Mouse (Mus musculus) intestine, embryonic 15.5 days (tissue): ENCODE results near the gene Fam167b. TPM values are rescaled to one million over a fixed set of nuclear protein-coding genes. Genes with fewer than 3 reads are reported as not detected.

Source experiments
- ATAC-seq: fragments of 200-750 bp; cut with Nextera tagmentation; 2 replicates; pipeline ENCODE4 v1.8.0; 2017; ENCODE audit warnings: moderate TSS enrichment, moderate library complexity
- H3K27ac ChIP-seq: fragments of 300-500 bp; sonication (generic); 2 replicates; pipeline ENCODE4 v1.5.1; 2015; ENCODE audit warnings: mild to moderate bottlenecking, inconsistent platforms
- H3K27me3 ChIP-seq: fragments of 300-500 bp; sonication (generic); replicated peaks from 2 replicates; pipeline ENCODE4 v1.6.1; 2015; ENCODE audit warnings: inconsistent platforms
- H3K36me3 ChIP-seq: fragments of 300-500 bp; sonication (generic); 2 replicates; pipeline ENCODE4 v1.6.1; 2015; ENCODE audit warnings: inconsistent platforms
- H3K4me1 ChIP-seq: fragments of 300-500 bp; sonication (generic); replicated peaks from 2 replicates; pipeline ENCODE4 v1.6.1; 2015; ENCODE audit warnings: inconsistent platforms
- H3K4me2 ChIP-seq: fragments of 300-500 bp; sonication (generic); replicated peaks from 2 replicates; pipeline ENCODE4 v1.6.1; 2015; ENCODE audit warnings: mild to moderate bottlenecking, inconsistent platforms
- H3K4me3 ChIP-seq: fragments of 300-500 bp; sonication (generic); replicated peaks from 2 replicates; pipeline ENCODE4 v1.5.1; 2015; ENCODE audit warnings: inconsistent platforms
- H3K9ac ChIP-seq: fragments of 300-500 bp; sonication (generic); 2 replicates; pipeline ENCODE4 v1.6.1; 2015; ENCODE audit warnings: inconsistent platforms
- H3K9me3 ChIP-seq: fragments of 300-500 bp; sonication (generic); 2 replicates; pipeline ENCODE4 v1.6.1; 2016; ENCODE audit warnings: inconsistent platforms
- WGBS: fragments of 180-500 bp; shearing (Covaris S2); methylation state at CpG from one replicate; pipeline ENCODE4 v1.1.7; 2015; 5-methylcytosine and 5-hydroxymethylcytosine counted together
- polyA plus RNA-seq: library from polyadenylated mRNA; unstranded; fragments of >200 nt; fragmentation: Nextera tagmentation; extraction: Ambion mirVana; gene quantifications from 2 replicates; pipeline ENCODE4 v1.2.1, GENCODE M21; 2015

The Fam167b gene
- polyA plus RNA-seq, 1 experiment from 2014 or later = 3.0 TPM

GRCm38 (mm10) chr4:129618786-129619691, 40.7 kb upstream of the Fam167b start, which contains the start of gene Iqcc:
TSS of gene Iqcc (minus strand) at chr4:129619099.
- peak within 1 kb of the TSS; percentile 83 for H3K27ac ChIP-seq
- peaks cover 23% of the 10 kb centered on the region for H3K4me1 ChIP-seq
- WGBS = 4% methylated on average over 44 of the region's 44 CpGs
- peak within 1 kb of the TSS; percentile 65 for H3K4me3 ChIP-seq
- H3K36me3 ChIP-seq = no peaks in the 10 kb centered on the region
- no peaks in the 10 kb centered on the region for H3K9me3 ChIP-seq
- peak within 1 kb of the TSS; percentile 70 for H3K9ac ChIP-seq
- H3K4me2 ChIP-seq = peak within 1 kb of the TSS; percentile 70
- ATAC-seq = peak; percentile 93
- H3K27me3 ChIP-seq = no peaks in the 10 kb centered on the region

DNA sequence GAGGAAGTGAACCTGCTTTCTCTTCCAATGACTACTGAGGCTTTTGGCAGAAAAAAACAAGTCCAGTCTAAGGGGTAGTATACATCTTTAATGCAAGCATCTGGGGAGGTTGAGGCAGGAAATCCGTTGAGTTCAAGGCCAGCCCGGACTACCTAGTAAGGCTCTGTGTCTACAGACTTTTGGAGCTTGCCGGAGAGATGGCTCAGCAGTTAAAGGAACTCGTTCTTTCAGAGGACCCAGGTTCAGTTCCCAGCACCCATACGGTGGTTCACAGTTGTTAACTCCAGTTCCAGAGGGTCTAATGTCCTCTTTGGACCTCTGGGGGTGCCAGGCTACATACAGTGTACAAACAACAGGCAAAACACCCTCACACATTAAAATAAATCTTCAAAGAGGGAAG, 39.7 kb upstream of the Fam167b start:
- 97% methylated on average over 5 of the region's 5 CpGs for WGBS
- peak overlapping the region; percentile 65 for H3K4me3 ChIP-seq
- H3K27me3 ChIP-seq = no peaks in the 10 kb centered on the region
- H3K4me2 ChIP-seq = peak overlapping the region; percentile 70
- no peak overlapping the region for H3K27ac ChIP-seq
- H3K4me1 ChIP-seq = peaks cover 21% of the 10 kb centered on the region
- H3K9ac ChIP-seq = peak overlapping the region; percentile 70
- no peaks in the 10 kb centered on the region for H3K36me3 ChIP-seq
- no peaks in the 10 kb centered on the region for H3K9me3 ChIP-seq
- no peak for ATAC-seq

DNA sequence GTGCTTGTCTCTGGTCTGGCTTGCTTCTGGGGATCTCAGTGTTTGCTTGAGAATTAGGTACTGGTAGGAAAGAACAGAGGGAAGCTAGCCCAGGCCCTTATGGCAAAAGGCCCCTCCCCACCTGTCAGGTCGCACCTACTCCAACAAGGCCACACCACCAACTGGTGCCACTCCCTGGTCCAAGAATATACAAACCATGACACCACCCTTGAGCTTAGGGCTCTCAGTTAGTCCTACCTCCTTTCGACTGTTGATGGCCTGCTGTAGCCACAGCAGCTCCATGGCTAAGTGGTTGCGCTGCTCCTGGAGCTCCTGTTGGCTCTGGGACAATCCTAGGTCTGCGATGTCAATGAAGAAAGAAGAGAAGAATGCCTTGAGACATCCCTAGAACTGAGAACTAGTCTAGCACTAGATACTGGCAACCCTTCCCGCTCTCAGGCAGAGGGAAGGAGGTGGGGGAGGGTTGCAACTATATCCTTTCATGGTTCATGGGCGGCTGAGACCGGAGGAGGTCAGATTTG, 38.8 kb upstream of the Fam167b start:
- no peaks in the 10 kb centered on the region for H3K27me3 ChIP-seq
- no peaks in the 10 kb centered on the region for H3K36me3 ChIP-seq
- no peak overlapping the region for H3K4me2 ChIP-seq
- H3K9me3 ChIP-seq = no peaks in the 10 kb centered on the region
- no peak for ATAC-seq
- no peak overlapping the region for H3K27ac ChIP-seq
- 96% methylated on average over 7 of the region's 7 CpGs for WGBS
- H3K9ac ChIP-seq = no peak overlapping the region
- peaks cover 12% of the 10 kb centered on the region for H3K4me1 ChIP-seq
- H3K4me3 ChIP-seq = no peak overlapping the region

DNA sequence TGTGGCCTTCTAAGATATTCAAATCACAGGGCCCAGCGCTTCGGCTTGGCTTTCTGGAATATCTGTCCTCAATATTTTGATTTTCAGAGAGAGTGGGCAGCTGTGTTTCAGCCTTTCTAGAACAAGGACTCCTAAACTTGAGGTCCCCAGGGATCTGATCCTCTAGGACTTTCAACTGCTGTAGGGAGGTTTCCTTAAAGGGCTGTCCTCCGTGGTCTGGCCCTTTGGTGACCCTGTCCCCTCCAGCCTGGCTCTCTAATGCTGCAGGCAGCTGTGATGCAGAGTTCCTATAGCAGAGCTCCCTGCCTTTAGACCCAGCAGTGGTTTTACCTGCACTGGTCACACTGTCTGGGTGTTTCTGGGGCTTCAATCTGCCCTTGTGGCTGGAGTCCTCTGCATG, 38.3 kb upstream of the Fam167b start:
- H3K27ac ChIP-seq = no peak overlapping the region
- no peak overlapping the region for H3K4me2 ChIP-seq
- no peak overlapping the region for H3K9ac ChIP-seq
- no peak overlapping the region for H3K4me3 ChIP-seq
- no peaks in the 10 kb centered on the region for H3K27me3 ChIP-seq
- no peaks in the 10 kb centered on the region for H3K9me3 ChIP-seq
- ATAC-seq = no peak
- H3K4me1 ChIP-seq = peaks cover 9% of the 10 kb centered on the region
- WGBS = 91% methylated on average over 3 of the region's 3 CpGs
- no peaks in the 10 kb centered on the region for H3K36me3 ChIP-seq

GRCm38 (mm10) chr4:129615801-129616290, 37.5 kb upstream of the Fam167b start:
- Histone ChIP-seq H3K36me3 (no peaks in the 10 kb centered on the region), H3K9me3 (no peaks in the 10 kb centered on the region), H3K4me1 (peaks cover 5% of the 10 kb centered on the region; the same call in 1 of the 2 replicates), H3K27me3 (no peaks in the 10 kb centered on the region), H3K4me2 (no peak overlapping the region), H3K27ac (no peak overlapping the region), H3K9ac (no peak overlapping the region), H3K4me3 (no peak overlapping the region)
- WGBS = 83% methylated on average over 9 of the region's 9 CpGs
- no peak for ATAC-seq

GRCm38 (mm10) chr4:129614093-129614492, 35.7 kb upstream of the Fam167b start, which contains the start of gene Dcdc2b:
TSS of gene Dcdc2b (minus strand) at chr4:129614257.
- Histone ChIP-seq H3K4me3 (no peak within 1 kb of the TSS), H3K36me3 (no peaks in the 10 kb centered on the region), H3K9ac (no peak within 1 kb of the TSS), H3K27ac (no peak within 1 kb of the TSS), H3K9me3 (no peaks in the 10 kb centered on the region), H3K4me2 (no peak within 1 kb of the TSS), H3K4me1 (peaks cover 5% of the 10 kb centered on the region; the same call in 1 of the 2 replicates), H3K27me3 (no peaks in the 10 kb centered on the region)
- WGBS = 77% methylated on average over 6 of the region's 6 CpGs
- no peak for ATAC-seq

- H3K27ac ChIP-seq = no peak overlapping the region
- no peaks in the 10 kb centered on the region for H3K4me1 ChIP-seq
- WGBS = 49% methylated on average over 3 of the region's 4 CpGs
- H3K36me3 ChIP-seq = peaks cover 7% of the 10 kb centered on the region; the same call in 1 of the 2 replicates
- no peak overlapping the region for H3K4me3 ChIP-seq
- ATAC-seq = no peak
- no peak overlapping the region for H3K4me2 ChIP-seq
- H3K9me3 ChIP-seq = no peaks in the 10 kb centered on the region
- no peak overlapping the region for H3K9ac ChIP-seq
- no peaks in the 10 kb centered on the region for H3K27me3 ChIP-seq
Measured at GRCm38 (mm10) chr4:129610472-129610871, 32.1 kb upstream of the Fam167b start.

DNA sequence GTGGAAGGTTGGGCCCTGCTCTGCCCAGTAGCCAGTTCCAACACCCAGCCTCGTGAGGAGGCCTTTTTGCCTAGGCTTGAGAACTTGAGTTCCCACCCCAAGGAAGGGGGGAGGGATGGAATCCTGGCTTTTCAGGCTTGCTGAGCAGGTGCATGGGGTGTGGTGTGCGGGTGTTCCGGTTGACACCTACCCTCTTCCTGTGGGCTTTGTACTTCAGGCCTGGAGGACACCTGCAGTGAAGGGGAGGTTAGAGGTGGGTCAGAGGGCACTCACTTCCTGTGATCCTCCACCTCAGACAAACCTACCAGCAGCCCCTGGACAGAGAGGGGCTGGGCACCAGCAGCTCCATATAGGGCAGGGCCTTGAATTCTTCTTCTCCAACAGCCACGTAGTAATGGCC, 31.7 kb upstream of the Fam167b start:
- H3K9me3 ChIP-seq = no peaks in the 10 kb centered on the region
- H3K36me3 ChIP-seq = peaks cover 7% of the 10 kb centered on the region; the same call in 1 of the 2 replicates
- no peaks in the 10 kb centered on the region for H3K27me3 ChIP-seq
- no peak overlapping the region for H3K9ac ChIP-seq
- WGBS = 74% methylated on average over 4 of the region's 4 CpGs
- ATAC-seq = no peak
- no peaks in the 10 kb centered on the region for H3K4me1 ChIP-seq
- no peak overlapping the region for H3K27ac ChIP-seq
- no peak overlapping the region for H3K4me3 ChIP-seq
- H3K4me2 ChIP-seq = no peak overlapping the region

GRCm38 (mm10) chr4:129609139-129609631, 30.8 kb upstream of the Fam167b start:
- no peaks in the 10 kb centered on the region for H3K9me3 ChIP-seq
- H3K27me3 ChIP-seq = no peaks in the 10 kb centered on the region
- H3K4me1 ChIP-seq = no peaks in the 10 kb centered on the region
- H3K4me2 ChIP-seq = no peak overlapping the region
- H3K36me3 ChIP-seq = peaks cover 7% of the 10 kb centered on the region
- H3K4me3 ChIP-seq = no peak overlapping the region
- ATAC-seq = no peak; the same call in 1 of the 2 replicates
- no peak overlapping the region for H3K9ac ChIP-seq
- WGBS = 82% methylated on average over 12 of the region's 12 CpGs
- H3K27ac ChIP-seq = no peak overlapping the region

GRCm38 (mm10) chr4:129608426-129609025, 30.2 kb upstream of the Fam167b start:
- no peaks in the 10 kb centered on the region for H3K4me1 ChIP-seq
- H3K27me3 ChIP-seq = no peaks in the 10 kb centered on the region
- peak; percentile 92 for ATAC-seq
- H3K9ac ChIP-seq = no peak overlapping the region
- no peak overlapping the region for H3K4me2 ChIP-seq
- WGBS = 34% methylated on average over 7 of the region's 7 CpGs
- no peak overlapping the region; the same call in 1 of the 2 replicates for H3K27ac ChIP-seq
- no peaks in the 10 kb centered on the region for H3K9me3 ChIP-seq
- peaks cover 7% of the 10 kb centered on the region for H3K36me3 ChIP-seq
- H3K4me3 ChIP-seq = no peak overlapping the region

GRCm38 (mm10) chr4:129600233-129601158, 22.1 kb upstream of the Fam167b start, which contains the start of the genes Eif3i and Tmem234:
TSS of gene Eif3i (minus strand) at chr4:129600648.
TSS of gene Tmem234 (plus strand) at chr4:129600668.
- peak; percentile 95 for ATAC-seq
- peak within 1 kb of the TSS; percentile 78 for H3K27ac ChIP-seq
- H3K9me3 ChIP-seq = no peaks in the 10 kb centered on the region
- peak within 1 kb of the TSS; percentile 89 for H3K4me3 ChIP-seq
- H3K4me2 ChIP-seq = peak within 1 kb of the TSS; percentile 72
- WGBS = under 1% methylated on average over 74 of the region's 74 CpGs
- peaks cover 23% of the 10 kb centered on the region for H3K4me1 ChIP-seq
- no peaks in the 10 kb centered on the region for H3K27me3 ChIP-seq
- H3K36me3 ChIP-seq = peaks cover 9% of the 10 kb centered on the region
- H3K9ac ChIP-seq = peak within 1 kb of the TSS; percentile 90
